Mouse (Mus musculus): Measurements from ENCODE around the gene Zfp446. TPM values are rescaled to one million over a fixed set of nuclear protein-coding genes. Genes with fewer than 3 reads are reported as not detected.

The Zfp446 gene
- 3.7 TPM for polyA plus RNA-seq (2015; fragmentation: Illumina TruSeq; extraction: RNeasy Lipid Tissue Mini Kit (QIAGEN cat#74804); ENCODE audit: insufficient read depth, low read depth, low replicate concordance)

GRCm38 (mm10) chr7:12977682-12978389, at the start of gene Zfp446:
Zfp446 (plus strand) TSS chr7:12977848.

GRCm38 (mm10) chr7:12965678-12966091, 12.0 kb upstream of the Zfp446 start, which contains the start of gene Zfp324:
Zfp324 (plus strand) TSS chr7:12965838.

GRCm38 (mm10) chr7:12998053-12998452, 20.4 kb downstream of the Zfp446 start, which contains the start of gene Slc27a5:
Slc27a5 (minus strand) TSS chr7:12998192.

GRCm38 (mm10) chr7:12998851-12999250, 21.2 kb downstream of the Zfp446 start, which contains the start of gene Trim28:
Trim28 (plus strand) TSS chr7:12999114.

GRCm38 (mm10) chr7:13010005-13010908, 32.6 kb downstream of the Zfp446 start, which contains the start of gene Zbtb45:
Zbtb45 (minus strand) TSS chr7:13010034.

GRCm38 (mm10) chr7:13034148-13034977, 56.7 kb downstream of the Zfp446 start, which contains the start of gene Chmp2a:
Chmp2a (minus strand) TSS chr7:13034807.

Other genes starting within 250 kb of the Zfp446 start
- not detected for gene Vmn2r56, start 242.8 kb upstream of the Zfp446 start, polyA plus RNA-seq (2015; fragmentation: Illumina TruSeq; extraction: RNeasy Lipid Tissue Mini Kit (QIAGEN cat#74804); ENCODE audit: insufficient read depth, low read depth, low replicate concordance)
- gene Zscan18, start 174.2 kb upstream of the Zfp446 start, polyA plus RNA-seq (2015; fragmentation: Illumina TruSeq; extraction: RNeasy Lipid Tissue Mini Kit (QIAGEN cat#74804); ENCODE audit: insufficient read depth, low read depth, low replicate concordance) = 0.89 TPM
- gene Zfp329, start 159.0 kb upstream of the Zfp446 start, polyA plus RNA-seq (2015; fragmentation: Illumina TruSeq; extraction: RNeasy Lipid Tissue Mini Kit (QIAGEN cat#74804); ENCODE audit: insufficient read depth, low read depth, low replicate concordance) = 2.6 TPM
- 5.3 TPM for gene Zfp110, start 143.1 kb upstream of the Zfp446 start, polyA plus RNA-seq (2015; fragmentation: Illumina TruSeq; extraction: RNeasy Lipid Tissue Mini Kit (QIAGEN cat#74804); ENCODE audit: insufficient read depth, low read depth, low replicate concordance)
- gene Zfp128, start 96.7 kb upstream of the Zfp446 start, polyA plus RNA-seq (2015; fragmentation: Illumina TruSeq; extraction: RNeasy Lipid Tissue Mini Kit (QIAGEN cat#74804); ENCODE audit: insufficient read depth, low read depth, low replicate concordance) = 0.76 TPM
- gene Zscan22, start 80.0 kb upstream of the Zfp446 start, polyA plus RNA-seq (2015; fragmentation: Illumina TruSeq; extraction: RNeasy Lipid Tissue Mini Kit (QIAGEN cat#74804); ENCODE audit: insufficient read depth, low read depth, low replicate concordance) = 2.7 TPM
- 479 TPM for gene Rps5, start 55.6 kb upstream of the Zfp446 start, polyA plus RNA-seq (2015; fragmentation: Illumina TruSeq; extraction: RNeasy Lipid Tissue Mini Kit (QIAGEN cat#74804); ENCODE audit: insufficient read depth, low read depth, low replicate concordance)
- 0.24 TPM for gene Rnf225, start 50.4 kb upstream of the Zfp446 start, polyA plus RNA-seq (2015; fragmentation: Illumina TruSeq; extraction: RNeasy Lipid Tissue Mini Kit (QIAGEN cat#74804); ENCODE audit: insufficient read depth, low read depth, low replicate concordance)
- gene Zfp324, start 12.0 kb upstream of the Zfp446 start, polyA plus RNA-seq (2015; fragmentation: Illumina TruSeq; extraction: RNeasy Lipid Tissue Mini Kit (QIAGEN cat#74804); ENCODE audit: insufficient read depth, low read depth, low replicate concordance) = 1.9 TPM
- not detected for gene Slc27a5, start 20.3 kb downstream of the Zfp446 start, polyA plus RNA-seq (2015; fragmentation: Illumina TruSeq; extraction: RNeasy Lipid Tissue Mini Kit (QIAGEN cat#74804); ENCODE audit: insufficient read depth, low read depth, low replicate concordance)
- gene Trim28, start 21.3 kb downstream of the Zfp446 start, polyA plus RNA-seq (2015; fragmentation: Illumina TruSeq; extraction: RNeasy Lipid Tissue Mini Kit (QIAGEN cat#74804); ENCODE audit: insufficient read depth, low read depth, low replicate concordance) = 77.9 TPM
- gene Zbtb45, start 32.2 kb downstream of the Zfp446 start, polyA plus RNA-seq (2015; fragmentation: Illumina TruSeq; extraction: RNeasy Lipid Tissue Mini Kit (QIAGEN cat#74804); ENCODE audit: insufficient read depth, low read depth, low replicate concordance) = 2.9 TPM
- 58.7 TPM for gene Chmp2a, start 57.0 kb downstream of the Zfp446 start, polyA plus RNA-seq (2015; fragmentation: Illumina TruSeq; extraction: RNeasy Lipid Tissue Mini Kit (QIAGEN cat#74804); ENCODE audit: insufficient read depth, low read depth, low replicate concordance)
- 35.3 TPM for gene Ube2m, start 60.4 kb downstream of the Zfp446 start, polyA plus RNA-seq (2015; fragmentation: Illumina TruSeq; extraction: RNeasy Lipid Tissue Mini Kit (QIAGEN cat#74804); ENCODE audit: insufficient read depth, low read depth, low replicate concordance)
- 0.46 TPM for gene Mzf1, start 76.9 kb downstream of the Zfp446 start, polyA plus RNA-seq (2015; fragmentation: Illumina TruSeq; extraction: RNeasy Lipid Tissue Mini Kit (QIAGEN cat#74804); ENCODE audit: insufficient read depth, low read depth, low replicate concordance)
- gene Vmn1r85, start 117.3 kb downstream of the Zfp446 start, polyA plus RNA-seq (2015; fragmentation: Illumina TruSeq; extraction: RNeasy Lipid Tissue Mini Kit (QIAGEN cat#74804); ENCODE audit: insufficient read depth, low read depth, low replicate concordance) = not detected
- gene Vmn1r86, start 142.1 kb downstream of the Zfp446 start, polyA plus RNA-seq (2015; fragmentation: Illumina TruSeq; extraction: RNeasy Lipid Tissue Mini Kit (QIAGEN cat#74804); ENCODE audit: insufficient read depth, low read depth, low replicate concordance) = not detected
- not detected for gene Vmn1r87, start 162.3 kb downstream of the Zfp446 start, polyA plus RNA-seq (2015; fragmentation: Illumina TruSeq; extraction: RNeasy Lipid Tissue Mini Kit (QIAGEN cat#74804); ENCODE audit: insufficient read depth, low read depth, low replicate concordance)
- not detected for gene Vmn1r88, start 181.7 kb downstream of the Zfp446 start, polyA plus RNA-seq (2015; fragmentation: Illumina TruSeq; extraction: RNeasy Lipid Tissue Mini Kit (QIAGEN cat#74804); ENCODE audit: insufficient read depth, low read depth, low replicate concordance)
- gene Vmn1r89, start 235.2 kb downstream of the Zfp446 start, polyA plus RNA-seq (2015; fragmentation: Illumina TruSeq; extraction: RNeasy Lipid Tissue Mini Kit (QIAGEN cat#74804); ENCODE audit: insufficient read depth, low read depth, low replicate concordance) = not detected

All from pancreas, adult 10 weeks (tissue).